Mouse (Mus musculus): Measurements from ENCODE around the gene Lrtm1. TPM values are rescaled to one million over a fixed set of nuclear protein-coding genes. Genes with fewer than 3 reads are reported as not detected.

The Lrtm1 gene
- total and polyA plus RNA-seq, 2 experiments from 2014 or later, result 0.02 TPM; not detected in 1

GRCm38 (mm10) chr14:29051951-29052835 is 34.2 kb downstream of the Lrtm1 start:
- TF ChIP-seq CTCF (IDR thresholded peaks at IDR 0.05; ENCODE audit: low read depth), result no peak
- no peaks in the 10 kb centered on the region for H3K9me3 ChIP-seq (ENCODE audit: low read length)
- H3K9ac ChIP-seq, result no peak overlapping the region
- no peak overlapping the region for H3K27ac ChIP-seq (ENCODE audit: low read depth, low read length)
- H3K4me2 ChIP-seq (ENCODE audit: low read depth), result no peak overlapping the region
- no peaks in the 10 kb centered on the region for H3K36me3 ChIP-seq (ENCODE audit: insufficient read depth)
- H3K27me3 ChIP-seq (ENCODE audit: insufficient read depth, low read length), result no peaks in the 10 kb centered on the region
- 76% methylated on average over 16 of the region's 16 CpGs for WGBS
- no peak for DNase-seq
- no peaks in the 10 kb centered on the region for H3K4me1 ChIP-seq (ENCODE audit: insufficient read depth)
- ATAC-seq, result no peak
- H3K4me3 ChIP-seq (ENCODE audit: low read depth, low read length), result no peak overlapping the region

GRCm38 (mm10) chr14:29060679-29061078 is 42.7 kb downstream of the Lrtm1 start:
- no peaks in the 10 kb centered on the region for H3K36me3 ChIP-seq (ENCODE audit: insufficient read depth)
- no peak for TF ChIP-seq CTCF (IDR thresholded peaks at IDR 0.05; ENCODE audit: low read depth)
- H3K4me3 ChIP-seq (ENCODE audit: low read depth, low read length), result no peak overlapping the region
- H3K27me3 ChIP-seq (ENCODE audit: insufficient read depth, low read length), result no peaks in the 10 kb centered on the region
- no peak overlapping the region for H3K9ac ChIP-seq
- no peaks in the 10 kb centered on the region for H3K4me1 ChIP-seq (ENCODE audit: insufficient read depth)
- peak; percentile 32; the same call in 1 of the 2 replicates for ATAC-seq
- peak; percentile 37 for DNase-seq
- no peaks in the 10 kb centered on the region for H3K9me3 ChIP-seq (ENCODE audit: low read length)
- no peak overlapping the region for H3K4me2 ChIP-seq (ENCODE audit: low read depth)
- no peak overlapping the region for H3K27ac ChIP-seq (ENCODE audit: low read depth, low read length)

GRCm38 (mm10) chr14:29061491-29061890 is 43.5 kb downstream of the Lrtm1 start:
- H3K4me2 ChIP-seq (ENCODE audit: low read depth), result no peak overlapping the region
- WGBS, result 89% methylated on average over 1 of the region's 1 CpGs
- H3K27me3 ChIP-seq (ENCODE audit: insufficient read depth, low read length), result no peaks in the 10 kb centered on the region
- no peaks in the 10 kb centered on the region for H3K36me3 ChIP-seq (ENCODE audit: insufficient read depth)
- no peak for DNase-seq
- no peak for TF ChIP-seq CTCF (IDR thresholded peaks at IDR 0.05; ENCODE audit: low read depth)
- ATAC-seq, result no peak
- no peak overlapping the region for H3K4me3 ChIP-seq (ENCODE audit: low read depth, low read length)
- H3K4me1 ChIP-seq (ENCODE audit: insufficient read depth), result no peaks in the 10 kb centered on the region
- no peak overlapping the region for H3K27ac ChIP-seq (ENCODE audit: low read depth, low read length)
- H3K9ac ChIP-seq, result no peak overlapping the region
- H3K9me3 ChIP-seq (ENCODE audit: low read length), result no peaks in the 10 kb centered on the region

GRCm38 (mm10) chr14:29062676-29063075 is 44.7 kb downstream of the Lrtm1 start:
- H3K9me3 ChIP-seq (ENCODE audit: low read length), result no peaks in the 10 kb centered on the region
- 82% methylated on average over 2 of the region's 2 CpGs for WGBS
- TF ChIP-seq CTCF (IDR thresholded peaks at IDR 0.05; ENCODE audit: low read depth), result no peak
- peak; percentile 22 for DNase-seq
- no peaks in the 10 kb centered on the region for H3K4me1 ChIP-seq (ENCODE audit: insufficient read depth)
- no peak overlapping the region for H3K4me2 ChIP-seq (ENCODE audit: low read depth)
- no peak overlapping the region for H3K4me3 ChIP-seq (ENCODE audit: low read depth, low read length)
- no peaks in the 10 kb centered on the region for H3K36me3 ChIP-seq (ENCODE audit: insufficient read depth)
- H3K9ac ChIP-seq, result no peak overlapping the region
- no peaks in the 10 kb centered on the region for H3K27me3 ChIP-seq (ENCODE audit: insufficient read depth, low read length)
- H3K27ac ChIP-seq (ENCODE audit: low read depth, low read length), result no peak overlapping the region
- no peak for ATAC-seq

GRCm38 (mm10) chr14:29073747-29074146 is 55.7 kb downstream of the Lrtm1 start:
- no peak for ATAC-seq
- TF ChIP-seq CTCF (IDR thresholded peaks at IDR 0.05; ENCODE audit: low read depth), result peak; percentile 53
- WGBS, result 79% methylated on average over 4 of the region's 4 CpGs
- H3K36me3 ChIP-seq (ENCODE audit: insufficient read depth), result no peaks in the 10 kb centered on the region
- H3K4me3 ChIP-seq (ENCODE audit: low read depth, low read length), result no peak overlapping the region
- no peaks in the 10 kb centered on the region for H3K4me1 ChIP-seq (ENCODE audit: insufficient read depth)
- peak; percentile 35 for DNase-seq
- H3K9me3 ChIP-seq (ENCODE audit: low read length), result no peaks in the 10 kb centered on the region
- no peaks in the 10 kb centered on the region for H3K27me3 ChIP-seq (ENCODE audit: insufficient read depth, low read length)
- H3K4me2 ChIP-seq (ENCODE audit: low read depth), result no peak overlapping the region
- H3K9ac ChIP-seq, result no peak overlapping the region
- H3K27ac ChIP-seq (ENCODE audit: low read depth, low read length), result no peak overlapping the region

GRCm38 (mm10) chr14:29077418-29077817 is 59.4 kb downstream of the Lrtm1 start:
- DNase-seq (no peak), ATAC-seq (no peak)
- no peak overlapping the region for H3K27ac ChIP-seq (ENCODE audit: low read depth, low read length)
- no peaks in the 10 kb centered on the region for H3K27me3 ChIP-seq (ENCODE audit: insufficient read depth, low read length)
- no peaks in the 10 kb centered on the region for H3K9me3 ChIP-seq (ENCODE audit: low read length)
- WGBS, result 63% methylated on average over 3 of the region's 3 CpGs
- no peaks in the 10 kb centered on the region for H3K36me3 ChIP-seq (ENCODE audit: insufficient read depth)
- no peaks in the 10 kb centered on the region for H3K4me1 ChIP-seq (ENCODE audit: insufficient read depth)
- H3K9ac ChIP-seq, result no peak overlapping the region
- no peak for TF ChIP-seq CTCF (IDR thresholded peaks at IDR 0.05; ENCODE audit: low read depth)
- H3K4me2 ChIP-seq (ENCODE audit: low read depth), result no peak overlapping the region
- H3K4me3 ChIP-seq (ENCODE audit: low read depth, low read length), result no peak overlapping the region

- Histone ChIP-seq H3K4me1 (ENCODE audit: insufficient read depth) (no peaks in the 10 kb centered on the region), H3K27me3 (ENCODE audit: insufficient read depth, low read length) (no peaks in the 10 kb centered on the region), H3K4me3 (ENCODE audit: low read depth, low read length) (no peak overlapping the region), H3K4me2 (ENCODE audit: low read depth) (no peak overlapping the region), H3K9me3 (ENCODE audit: low read length) (no peaks in the 10 kb centered on the region), H3K9ac (no peak overlapping the region), H3K27ac (ENCODE audit: low read depth, low read length) (no peak overlapping the region), H3K36me3 (ENCODE audit: insufficient read depth) (no peaks in the 10 kb centered on the region)
- no peak for TF ChIP-seq CTCF (IDR thresholded peaks at IDR 0.05; ENCODE audit: low read depth)
- ATAC-seq (no peak), DNase-seq (no peak)
- 88% methylated on average over 4 of the region's 4 CpGs for WGBS
Measured at GRCm38 (mm10) chr14:29080228-29080627, 62.2 kb downstream of the Lrtm1 start.

Measured in forebrain, postnatal 0 days (tissue).